Mouse (Mus musculus): ENCODE data around the gene Usp32. TPM values are rescaled to one million over a fixed set of nuclear protein-coding genes. Genes with fewer than 3 reads are reported as not detected.

The Usp32 gene
- polyA plus RNA-seq, 1 experiment from 2014 or later = 10.9 TPM

DNA sequence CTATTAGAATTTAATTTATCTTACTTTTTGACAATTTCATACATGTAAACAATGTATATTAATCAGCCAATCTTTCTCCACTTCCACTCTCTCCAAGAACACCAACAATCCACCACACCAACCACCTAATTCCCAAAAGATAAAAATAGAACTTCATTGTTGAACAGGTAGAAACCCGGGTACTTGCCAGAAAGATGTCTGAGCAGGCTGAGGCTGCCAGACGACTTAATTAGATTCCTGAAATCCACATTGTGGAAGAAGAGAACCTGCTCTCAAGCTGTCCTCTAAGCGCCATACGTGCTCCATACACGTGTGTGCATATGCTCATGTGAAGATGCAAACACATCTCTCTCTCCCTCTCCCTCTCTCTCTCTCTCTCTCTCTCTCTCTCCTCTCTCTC lies 83.1 kb downstream of the Usp32 start:
- no peak for DNase-seq (ENCODE audit: low spot score)
- ATAC-seq (replicated peaks; ENCODE audit: low FRiP score) = no peak
- Histone ChIP-seq H3K9ac (ENCODE audit: low read depth, low read length) (no peak overlapping the region), H3K9me3 (ENCODE audit: control insufficient read depth, low read length) (no peaks in the 10 kb centered on the region), H3K4me2 (no peak overlapping the region), H3K4me3 (ENCODE audit: low read depth, low read length) (no peak overlapping the region), H3K36me3 (ENCODE audit: control insufficient read depth, insufficient read depth, low read length) (no peaks in the 10 kb centered on the region; the same call in 1 of the 2 replicates), H3K4me1 (replicated peaks; ENCODE audit: control insufficient read depth, insufficient read depth, low read length) (peaks cover 3% of the 10 kb centered on the region; the same call in 1 of the 2 replicates), H3K27ac (ENCODE audit: low read depth, low read length) (no peak overlapping the region), H3K27me3 (replicated peaks; ENCODE audit: control insufficient read depth, insufficient read depth, low read length) (no peaks in the 10 kb centered on the region)
- WGBS = 83% methylated on average over 5 of the region's 5 CpGs

- Histone ChIP-seq H3K4me2 (no peak overlapping the region), H3K36me3 (ENCODE audit: control insufficient read depth, insufficient read depth, low read length) (no peaks in the 10 kb centered on the region; the same call in 1 of the 2 replicates), H3K27me3 (replicated peaks; ENCODE audit: control insufficient read depth, insufficient read depth, low read length) (no peaks in the 10 kb centered on the region), H3K4me1 (replicated peaks; ENCODE audit: control insufficient read depth, insufficient read depth, low read length) (peaks cover 3% of the 10 kb centered on the region; the same call in 1 of the 2 replicates), H3K4me3 (ENCODE audit: low read depth, low read length) (no peak overlapping the region), H3K9me3 (ENCODE audit: control insufficient read depth, low read length) (no peaks in the 10 kb centered on the region), H3K9ac (ENCODE audit: low read depth, low read length) (no peak overlapping the region), H3K27ac (ENCODE audit: low read depth, low read length) (no peak overlapping the region)
- 77% methylated on average over 2 of the region's 2 CpGs for WGBS
- ATAC-seq (replicated peaks; ENCODE audit: low FRiP score) = no peak
- DNase-seq (ENCODE audit: low spot score) = no peak
Measured at GRCm38 (mm10) chr11:85055561-85055960, 84.4 kb downstream of the Usp32 start.

GRCm38 (mm10) chr11:85039256-85039655 lies 100.7 kb downstream of the Usp32 start:
- H3K27ac ChIP-seq (ENCODE audit: low read depth, low read length) = no peak overlapping the region
- peaks cover 13% of the 10 kb centered on the region for H3K36me3 ChIP-seq (ENCODE audit: control insufficient read depth, insufficient read depth, low read length)
- ATAC-seq (replicated peaks; ENCODE audit: low FRiP score) (no peak), DNase-seq (ENCODE audit: low spot score) (no peak)
- no peaks in the 10 kb centered on the region for H3K4me1 ChIP-seq (replicated peaks; ENCODE audit: control insufficient read depth, insufficient read depth, low read length)
- H3K9me3 ChIP-seq (ENCODE audit: control insufficient read depth, low read length) = no peaks in the 10 kb centered on the region
- H3K9ac ChIP-seq (ENCODE audit: low read depth, low read length) = no peak overlapping the region
- 93% methylated on average over 3 of the region's 3 CpGs for WGBS
- H3K4me2 ChIP-seq = no peak overlapping the region
- H3K27me3 ChIP-seq (replicated peaks; ENCODE audit: control insufficient read depth, insufficient read depth, low read length) = no peaks in the 10 kb centered on the region
- no peak overlapping the region for H3K4me3 ChIP-seq (ENCODE audit: low read depth, low read length)

- Histone ChIP-seq H3K27ac (ENCODE audit: low read depth, low read length) (no peak overlapping the region; the same call in 1 of the 2 replicates), H3K27me3 (replicated peaks; ENCODE audit: control insufficient read depth, insufficient read depth, low read length) (no peaks in the 10 kb centered on the region), H3K36me3 (ENCODE audit: control insufficient read depth, insufficient read depth, low read length) (peaks cover 10% of the 10 kb centered on the region; the same call in 1 of the 2 replicates), H3K9ac (ENCODE audit: low read depth, low read length) (no peak overlapping the region), H3K9me3 (ENCODE audit: control insufficient read depth, low read length) (no peaks in the 10 kb centered on the region), H3K4me2 (no peak overlapping the region), H3K4me1 (replicated peaks; ENCODE audit: control insufficient read depth, insufficient read depth, low read length) (no peaks in the 10 kb centered on the region), H3K4me3 (ENCODE audit: low read depth, low read length) (no peak overlapping the region)
- ATAC-seq (replicated peaks; ENCODE audit: low FRiP score) (no peak), DNase-seq (ENCODE audit: low spot score) (no peak)
Measured at GRCm38 (mm10) chr11:85013121-85013520, 126.8 kb downstream of the Usp32 start.

DNA sequence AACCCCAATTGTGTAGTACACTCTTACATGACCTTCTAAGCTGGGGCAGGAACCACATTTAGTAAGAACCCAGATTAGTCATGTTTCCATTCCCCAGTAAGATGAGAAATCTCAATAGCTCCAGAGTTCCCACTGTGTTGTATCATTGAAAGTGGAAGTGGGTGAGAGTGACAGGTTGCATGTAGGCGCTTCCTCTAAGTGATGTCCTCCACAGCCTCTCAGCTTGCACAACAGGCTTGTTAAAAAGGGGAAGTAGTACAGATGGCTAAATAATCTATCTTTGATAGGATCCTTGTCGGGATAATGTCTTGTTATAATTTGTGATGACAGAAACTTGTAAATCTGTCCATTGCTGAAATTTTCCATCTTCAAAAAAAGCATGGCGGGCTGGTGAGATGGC lies 136.4 kb downstream of the Usp32 start:
- no peaks in the 10 kb centered on the region for H3K27me3 ChIP-seq (replicated peaks; ENCODE audit: control insufficient read depth, insufficient read depth, low read length)
- no peak overlapping the region for H3K27ac ChIP-seq (ENCODE audit: low read depth, low read length)
- no peak overlapping the region for H3K4me3 ChIP-seq (ENCODE audit: low read depth, low read length)
- 75% methylated on average over 3 of the region's 3 CpGs for WGBS
- ATAC-seq (replicated peaks; ENCODE audit: low FRiP score) (no peak), DNase-seq (ENCODE audit: low spot score) (no peak)
- H3K9me3 ChIP-seq (ENCODE audit: control insufficient read depth, low read length) = no peaks in the 10 kb centered on the region
- H3K9ac ChIP-seq (ENCODE audit: low read depth, low read length) = no peak overlapping the region
- H3K4me1 ChIP-seq (replicated peaks; ENCODE audit: control insufficient read depth, insufficient read depth, low read length) = no peaks in the 10 kb centered on the region
- H3K36me3 ChIP-seq (ENCODE audit: control insufficient read depth, insufficient read depth, low read length) = peaks cover 5% of the 10 kb centered on the region; the same call in 1 of the 2 replicates
- no peak overlapping the region for H3K4me2 ChIP-seq

DNA sequence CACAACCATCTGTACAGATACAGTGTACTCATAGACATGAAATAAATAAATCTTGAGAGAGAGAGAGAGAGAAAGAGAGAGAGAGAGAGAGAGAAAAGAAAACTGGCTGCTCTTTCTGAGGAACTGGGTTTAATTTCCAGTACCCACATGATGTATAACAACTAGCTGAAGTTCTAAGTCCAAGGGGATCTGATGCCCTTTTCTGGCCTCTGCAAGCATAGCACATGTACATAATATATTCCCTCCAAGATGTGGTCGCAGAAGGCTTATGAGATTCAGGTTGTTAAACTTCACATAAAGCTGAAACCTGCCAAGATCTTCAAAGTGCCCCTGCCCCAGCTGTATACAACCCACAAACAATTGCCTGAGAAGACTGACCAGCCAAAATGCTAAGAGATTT lies 144.7 kb downstream of the Usp32 start:
- no peak overlapping the region for H3K4me3 ChIP-seq (ENCODE audit: low read depth, low read length)
- no peaks in the 10 kb centered on the region for H3K27me3 ChIP-seq (replicated peaks; ENCODE audit: control insufficient read depth, insufficient read depth, low read length)
- H3K9me3 ChIP-seq (ENCODE audit: control insufficient read depth, low read length) = no peaks in the 10 kb centered on the region
- no peak overlapping the region for H3K4me2 ChIP-seq
- no peak overlapping the region for H3K9ac ChIP-seq (ENCODE audit: low read depth, low read length)
- H3K4me1 ChIP-seq (replicated peaks; ENCODE audit: control insufficient read depth, insufficient read depth, low read length) = no peaks in the 10 kb centered on the region
- 89% methylated on average over 1 of the region's 1 CpGs for WGBS
- peaks cover 15% of the 10 kb centered on the region; the same call in 1 of the 2 replicates for H3K36me3 ChIP-seq (ENCODE audit: control insufficient read depth, insufficient read depth, low read length)
- no peak overlapping the region for H3K27ac ChIP-seq (ENCODE audit: low read depth, low read length)
- ATAC-seq (replicated peaks; ENCODE audit: low FRiP score) (no peak), DNase-seq (ENCODE audit: low spot score) (no peak)

GRCm38 (mm10) chr11:84992996-84993395 lies 147.0 kb downstream of the Usp32 start:
- no peaks in the 10 kb centered on the region for H3K9me3 ChIP-seq (ENCODE audit: control insufficient read depth, low read length)
- H3K36me3 ChIP-seq (ENCODE audit: control insufficient read depth, insufficient read depth, low read length) = peaks cover 18% of the 10 kb centered on the region; the same call in 1 of the 2 replicates
- H3K4me1 ChIP-seq (replicated peaks; ENCODE audit: control insufficient read depth, insufficient read depth, low read length) = no peaks in the 10 kb centered on the region
- DNase-seq (ENCODE audit: low spot score) (no peak), ATAC-seq (replicated peaks; ENCODE audit: low FRiP score) (no peak)
- H3K27me3 ChIP-seq (replicated peaks; ENCODE audit: control insufficient read depth, insufficient read depth, low read length) = no peaks in the 10 kb centered on the region
- no peak overlapping the region for H3K9ac ChIP-seq (ENCODE audit: low read depth, low read length)
- WGBS = 85% methylated on average over 1 of the region's 1 CpGs
- H3K4me2 ChIP-seq = no peak overlapping the region
- no peak overlapping the region for H3K4me3 ChIP-seq (ENCODE audit: low read depth, low read length)
- no peak overlapping the region for H3K27ac ChIP-seq (ENCODE audit: low read depth, low read length)

DNA sequence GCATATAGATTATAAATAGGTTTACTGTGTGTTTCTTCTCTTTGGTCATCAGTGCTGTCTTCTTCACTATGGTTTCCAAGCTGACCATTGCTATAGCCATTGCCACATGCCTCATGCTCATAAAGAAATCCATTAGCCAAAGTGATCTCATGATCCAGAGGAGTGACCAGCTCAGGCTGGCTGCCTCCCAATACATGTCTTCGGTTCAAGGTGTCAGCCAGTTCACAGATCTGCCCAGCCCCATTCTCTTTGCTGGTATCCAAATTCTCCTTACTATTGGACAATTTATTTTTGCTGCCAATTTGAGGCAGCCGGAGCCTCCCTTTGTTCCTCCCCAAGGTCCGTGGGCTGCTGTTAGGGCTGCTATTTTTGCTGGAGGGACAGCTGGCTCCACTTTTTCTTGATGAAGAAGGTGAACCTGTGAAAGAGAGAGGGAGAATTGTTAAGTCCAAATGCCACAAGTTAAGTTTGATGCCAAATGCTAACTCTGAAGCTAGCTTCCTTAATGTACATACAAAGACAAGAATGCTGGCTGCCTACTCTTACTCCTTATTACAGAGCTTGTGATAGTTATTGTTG lies 151.5 kb downstream of the Usp32 start:
- no peaks in the 10 kb centered on the region for H3K27me3 ChIP-seq (replicated peaks; ENCODE audit: control insufficient read depth, insufficient read depth, low read length)
- DNase-seq (ENCODE audit: low spot score) = no peak
- no peak for ATAC-seq (replicated peaks; ENCODE audit: low FRiP score)
- H3K4me3 ChIP-seq (ENCODE audit: low read depth, low read length) = no peak overlapping the region
- H3K9ac ChIP-seq (ENCODE audit: low read depth, low read length) = no peak overlapping the region
- WGBS = 96% methylated on average over 3 of the region's 3 CpGs
- H3K36me3 ChIP-seq (ENCODE audit: control insufficient read depth, insufficient read depth, low read length) = peaks cover 17% of the 10 kb centered on the region; the same call in 1 of the 2 replicates
- H3K4me1 ChIP-seq (replicated peaks; ENCODE audit: control insufficient read depth, insufficient read depth, low read length) = no peaks in the 10 kb centered on the region
- no peak overlapping the region for H3K4me2 ChIP-seq
- no peaks in the 10 kb centered on the region for H3K9me3 ChIP-seq (ENCODE audit: control insufficient read depth, low read length)
- H3K27ac ChIP-seq (ENCODE audit: low read depth, low read length) = no peak overlapping the region

DNA sequence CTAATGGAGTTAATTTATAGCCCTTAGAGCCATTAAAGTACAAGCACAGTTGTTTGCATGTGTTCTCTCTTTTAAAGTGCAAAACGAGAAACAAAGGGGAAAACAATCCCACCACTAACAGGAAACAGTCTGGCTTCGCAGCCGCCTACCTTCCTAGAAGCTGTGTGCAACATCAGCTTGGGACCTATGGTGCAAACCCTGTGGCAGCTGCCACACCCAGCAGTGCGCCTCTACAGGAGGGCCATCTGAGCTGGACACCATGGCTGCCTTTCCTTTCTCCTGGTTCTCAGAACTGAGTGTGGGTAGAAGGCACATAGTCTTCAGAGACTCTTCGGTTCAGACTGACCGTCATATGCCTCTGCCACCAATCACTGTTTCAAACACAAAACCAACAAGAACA lies 154.5 kb downstream of the Usp32 start:
- ATAC-seq (replicated peaks; ENCODE audit: low FRiP score) (no peak), DNase-seq (ENCODE audit: low spot score) (no peak)
- H3K27ac ChIP-seq (ENCODE audit: low read depth, low read length) = no peak overlapping the region
- 85% methylated on average over 6 of the region's 6 CpGs for WGBS
- peaks cover 13% of the 10 kb centered on the region; the same call in 1 of the 2 replicates for H3K36me3 ChIP-seq (ENCODE audit: control insufficient read depth, insufficient read depth, low read length)
- no peak overlapping the region for H3K4me3 ChIP-seq (ENCODE audit: low read depth, low read length)
- no peaks in the 10 kb centered on the region for H3K4me1 ChIP-seq (replicated peaks; ENCODE audit: control insufficient read depth, insufficient read depth, low read length)
- H3K27me3 ChIP-seq (replicated peaks; ENCODE audit: control insufficient read depth, insufficient read depth, low read length) = no peaks in the 10 kb centered on the region
- H3K4me2 ChIP-seq = no peak overlapping the region
- H3K9me3 ChIP-seq (ENCODE audit: control insufficient read depth, low read length) = no peaks in the 10 kb centered on the region
- H3K9ac ChIP-seq (ENCODE audit: low read depth, low read length) = no peak overlapping the region
